Mouse (Mus musculus): ENCODE measurements around the gene Os9. TPM values are rescaled to one million over a fixed set of nuclear protein-coding genes. Genes with fewer than 3 reads are reported as not detected.
"Not testable (repeated sequence)": the region's sequence is repeated elsewhere in the genome, so short reads cannot be mapped to it uniquely, and the experiment has no call there.

Os9 gene
- polyA plus RNA-seq, 1 experiment: 33.9 TPM

GRCm38 (mm10) chr10:127062503-127062902, 58.4 kb downstream of the Os9 start:
- Histone ChIP-seq H3K27ac (ENCODE audit: control insufficient read depth, insufficient read depth, low read depth, low read length) (no peak overlapping the region), H3K4me3 (ENCODE audit: control insufficient read depth, low read depth, low read length) (no peak overlapping the region), H3K27me3 (ENCODE audit: control insufficient read depth, insufficient read depth, low read length) (no peaks in the 10 kb centered on the region), H3K4me1 (ENCODE audit: control insufficient read depth, insufficient read depth, low read length) (peaks cover 25% of the 10 kb centered on the region), H3K36me3 (ENCODE audit: control insufficient read depth, insufficient read depth, low read length) (no peaks in the 10 kb centered on the region; the same call in 1 of the 2 replicates)
- TF ChIP-seq CTCF (IDR thresholded peaks at IDR 0.05; ENCODE audit: control insufficient read depth, insufficient read depth, insufficient replicate concordance, low read depth, low read length) (no peak), POLR2A (IDR thresholded peaks at IDR 0.05; ENCODE audit: control insufficient read depth, low read depth, low read length) (no peak)

- H3K27me3 ChIP-seq (ENCODE audit: control insufficient read depth, insufficient read depth, low read length); H3K36me3 ChIP-seq (ENCODE audit: control insufficient read depth, insufficient read depth, low read length); H3K27ac ChIP-seq (ENCODE audit: control insufficient read depth, insufficient read depth, low read depth, low read length); H3K4me3 ChIP-seq (ENCODE audit: control insufficient read depth, low read depth, low read length): not testable (repeated sequence)
- peaks cover 25% of the 10 kb centered on the region for H3K4me1 ChIP-seq (ENCODE audit: control insufficient read depth, insufficient read depth, low read length)
Measured at GRCm38 (mm10) chr10:127062101-127062500, 58.8 kb downstream of the Os9 start.

- Histone ChIP-seq H3K4me3 (ENCODE audit: control insufficient read depth, low read depth, low read length) (no peak overlapping the region), H3K4me1 (ENCODE audit: control insufficient read depth, insufficient read depth, low read length) (peaks cover 25% of the 10 kb centered on the region), H3K27ac (ENCODE audit: control insufficient read depth, insufficient read depth, low read depth, low read length) (no peak overlapping the region), H3K27me3 (ENCODE audit: control insufficient read depth, insufficient read depth, low read length) (no peaks in the 10 kb centered on the region), H3K36me3 (ENCODE audit: control insufficient read depth, insufficient read depth, low read length) (no peaks in the 10 kb centered on the region; the same call in 1 of the 2 replicates)
- no peak for TF ChIP-seq POLR2A (IDR thresholded peaks at IDR 0.05; ENCODE audit: control insufficient read depth, low read depth, low read length)
- no peak for TF ChIP-seq CTCF (IDR thresholded peaks at IDR 0.05; ENCODE audit: control insufficient read depth, insufficient read depth, insufficient replicate concordance, low read depth, low read length)
Measured at GRCm38 (mm10) chr10:127061513-127061912, 59.4 kb downstream of the Os9 start.

- Histone ChIP-seq H3K4me1 (ENCODE audit: control insufficient read depth, insufficient read depth, low read length) (peaks cover 25% of the 10 kb centered on the region), H3K4me3 (ENCODE audit: control insufficient read depth, low read depth, low read length) (no peak overlapping the region), H3K27me3 (ENCODE audit: control insufficient read depth, insufficient read depth, low read length) (no peaks in the 10 kb centered on the region), H3K36me3 (ENCODE audit: control insufficient read depth, insufficient read depth, low read length) (no peaks in the 10 kb centered on the region; the same call in 1 of the 2 replicates), H3K27ac (ENCODE audit: control insufficient read depth, insufficient read depth, low read depth, low read length) (no peak overlapping the region)
- TF ChIP-seq CTCF (IDR thresholded peaks at IDR 0.05; ENCODE audit: control insufficient read depth, insufficient read depth, insufficient replicate concordance, low read depth, low read length) (no peak), POLR2A (IDR thresholded peaks at IDR 0.05; ENCODE audit: control insufficient read depth, low read depth, low read length) (no peak)
Measured at GRCm38 (mm10) chr10:127061085-127061484, 59.8 kb downstream of the Os9 start.

GRCm38 (mm10) chr10:127059968-127060916, 60.7 kb downstream of the Os9 start, which contains the start of gene March9:
March9 (minus strand) TSS chr10:127060184.
- peaks cover 25% of the 10 kb centered on the region for H3K4me1 ChIP-seq (ENCODE audit: control insufficient read depth, insufficient read depth, low read length)
- no peaks in the 10 kb centered on the region for H3K27me3 ChIP-seq (ENCODE audit: control insufficient read depth, insufficient read depth, low read length)
- TF ChIP-seq POLR2A (IDR thresholded peaks at IDR 0.05; ENCODE audit: control insufficient read depth, low read depth, low read length): no peak
- TF ChIP-seq CTCF (IDR thresholded peaks at IDR 0.05; ENCODE audit: control insufficient read depth, insufficient read depth, insufficient replicate concordance, low read depth, low read length): no peak
- no peak within 1 kb of the TSS for H3K27ac ChIP-seq (ENCODE audit: control insufficient read depth, insufficient read depth, low read depth, low read length)
- H3K4me3 ChIP-seq (ENCODE audit: control insufficient read depth, low read depth, low read length): peak within 1 kb of the TSS; percentile 78
- no peaks in the 10 kb centered on the region for H3K36me3 ChIP-seq (ENCODE audit: control insufficient read depth, insufficient read depth, low read length)

- H3K36me3 ChIP-seq (ENCODE audit: control insufficient read depth, insufficient read depth, low read length): no peaks in the 10 kb centered on the region
- no peak for TF ChIP-seq POLR2A (IDR thresholded peaks at IDR 0.05; ENCODE audit: control insufficient read depth, low read depth, low read length)
- no peak for TF ChIP-seq CTCF (IDR thresholded peaks at IDR 0.05; ENCODE audit: control insufficient read depth, insufficient read depth, insufficient replicate concordance, low read depth, low read length)
- peaks cover 19% of the 10 kb centered on the region for H3K4me1 ChIP-seq (ENCODE audit: control insufficient read depth, insufficient read depth, low read length)
- peak overlapping the region; percentile 78 for H3K4me3 ChIP-seq (ENCODE audit: control insufficient read depth, low read depth, low read length)
- no peak overlapping the region for H3K27ac ChIP-seq (ENCODE audit: control insufficient read depth, insufficient read depth, low read depth, low read length)
- no peaks in the 10 kb centered on the region for H3K27me3 ChIP-seq (ENCODE audit: control insufficient read depth, insufficient read depth, low read length)
Measured at GRCm38 (mm10) chr10:127059174-127059967, 61.6 kb downstream of the Os9 start.

GRCm38 (mm10) chr10:127058708-127059107, 62.2 kb downstream of the Os9 start:
- Histone ChIP-seq H3K4me1 (ENCODE audit: control insufficient read depth, insufficient read depth, low read length) (peaks cover 12% of the 10 kb centered on the region), H3K36me3 (ENCODE audit: control insufficient read depth, insufficient read depth, low read length) (no peaks in the 10 kb centered on the region), H3K27me3 (ENCODE audit: control insufficient read depth, insufficient read depth, low read length) (no peaks in the 10 kb centered on the region), H3K4me3 (ENCODE audit: control insufficient read depth, low read depth, low read length) (no peak overlapping the region), H3K27ac (ENCODE audit: control insufficient read depth, insufficient read depth, low read depth, low read length) (no peak overlapping the region)
- TF ChIP-seq CTCF (IDR thresholded peaks at IDR 0.05; ENCODE audit: control insufficient read depth, insufficient read depth, insufficient replicate concordance, low read depth, low read length) (no peak), POLR2A (IDR thresholded peaks at IDR 0.05; ENCODE audit: control insufficient read depth, low read depth, low read length) (no peak)

All from testis, adult 2 months (tissue).